Mouse (Mus musculus) central nervous system, embryonic 11.5 days (tissue): Measurements from ENCODE around the gene Herc6. TPM values are rescaled to one million over a fixed set of nuclear protein-coding genes. Genes with fewer than 3 reads are reported as not detected.

Experiments
- polyA plus RNA-seq: library from polyadenylated mRNA; depleted of rRNA; stranded (reverse); fragments of >200 nt; gene quantifications from 2 replicates; pipeline ENCODE4 v1.2.3, GENCODE M21; 2012; rRNA removed

The Herc6 gene
- polyA plus RNA-seq, result 2.3 and 2.9 TPM in 2 replicates

GRCm38 (mm10) chr6:57580881-57581548 lies at the start of gene Herc6:
Herc6 (plus strand) TSS chr6:57581000.

GRCm38 (mm10) chr6:57535386-57535936 lies 45.3 kb upstream of the Herc6 start, which contains the start of gene Ppm1k:
Ppm1k (minus strand) TSS chr6:57535468.

GRCm38 (mm10) chr6:57691467-57692261 lies 110.9 kb downstream of the Herc6 start, which contains the start of gene Pyurf:
Pyurf (minus strand) TSS chr6:57692078.

GRCm38 (mm10) chr6:57702376-57702742 lies 121.6 kb downstream of the Herc6 start, which contains the start of gene Lancl2:
Lancl2 (plus strand) TSS chr6:57702540.

Other genes with a start within 250 kb of the Herc6 start
- gene Vmn1r17, start 217.3 kb upstream of the Herc6 start, polyA plus RNA-seq, result not detected in 2 replicates
- not detected in 2 replicates for gene Vmn1r18, start 185.2 kb upstream of the Herc6 start, polyA plus RNA-seq
- gene Vmn1r19, start 177.2 kb upstream of the Herc6 start, polyA plus RNA-seq, result not detected in 2 replicates
- gene Vmn1r20, start 152.1 kb upstream of the Herc6 start, polyA plus RNA-seq, result not detected in 2 replicates
- 4.7 and 6.2 TPM in 2 replicates for gene Ppm1k, start 45.5 kb upstream of the Herc6 start, polyA plus RNA-seq
- 11.8 and 13.6 TPM in 2 replicates for gene Pyurf, start 111.1 kb downstream of the Herc6 start, polyA plus RNA-seq
- gene Lancl2, start 121.5 kb downstream of the Herc6 start, polyA plus RNA-seq, result 28.1 and 33.8 TPM in 2 replicates
- 53.5 and 67.7 TPM in 2 replicates for gene Vopp1, start 244.2 kb downstream of the Herc6 start, polyA plus RNA-seq